Mouse (Mus musculus): ENCODE results near the gene Hgf. TPM values are rescaled to one million over a fixed set of nuclear protein-coding genes. Genes with fewer than 3 reads are reported as not detected.

Gene Hgf
- total RNA-seq, 1 experiment from 2014 or later, result 37.4 TPM

GRCm38 (mm10) chr5:16654022-16654421, 100.7 kb downstream of the Hgf start:
- no peak for ATAC-seq (replicated peaks in 1 of 2; ENCODE audit: insufficient read depth in 1 of 2, low FRiP score in 2 of 2, low TSS enrichment in 1 of 2, low read depth in 1 of 2, poor library complexity in 2 of 2, severe bottlenecking in 2 of 2)

Other genes with a start within 250 kb of the Hgf start
- not detected in 2 replicates for gene Gm28710, start 238.3 kb downstream of the Hgf start, total RNA-seq (2017)